Mouse (Mus musculus): ENCODE measurements around the gene Thbs1.

- TF ChIP-seq GATA1 (IDR thresholded peaks at IDR 0.05; ENCODE audit: low read length) (no peak), TAL1 (IDR thresholded peaks at IDR 0.05; ENCODE audit: low read length) (no peak)
Observed at GRCm38 (mm10) chr2:118141651-118142050, 30.0 kb downstream of the Thbs1 start.

All from erythroblast, embryonic 14.5 days (primary cell).